Mouse (Mus musculus): ENCODE measurements at regions not wholly inside any gene's neighbourhood (a gene's known extent, or its start where the extent isn't known, plus 50 kb on each side); places are given as distances from the start of the nearest gene placed in this dataset.
A peak's percentile ranks its signal among the peaks of the same experiment; 100 is the strongest.
"Not testable (repeated sequence)": the region's sequence is repeated elsewhere in the genome, so short reads cannot be mapped to it uniquely, and the experiment has no call there.

DNA sequence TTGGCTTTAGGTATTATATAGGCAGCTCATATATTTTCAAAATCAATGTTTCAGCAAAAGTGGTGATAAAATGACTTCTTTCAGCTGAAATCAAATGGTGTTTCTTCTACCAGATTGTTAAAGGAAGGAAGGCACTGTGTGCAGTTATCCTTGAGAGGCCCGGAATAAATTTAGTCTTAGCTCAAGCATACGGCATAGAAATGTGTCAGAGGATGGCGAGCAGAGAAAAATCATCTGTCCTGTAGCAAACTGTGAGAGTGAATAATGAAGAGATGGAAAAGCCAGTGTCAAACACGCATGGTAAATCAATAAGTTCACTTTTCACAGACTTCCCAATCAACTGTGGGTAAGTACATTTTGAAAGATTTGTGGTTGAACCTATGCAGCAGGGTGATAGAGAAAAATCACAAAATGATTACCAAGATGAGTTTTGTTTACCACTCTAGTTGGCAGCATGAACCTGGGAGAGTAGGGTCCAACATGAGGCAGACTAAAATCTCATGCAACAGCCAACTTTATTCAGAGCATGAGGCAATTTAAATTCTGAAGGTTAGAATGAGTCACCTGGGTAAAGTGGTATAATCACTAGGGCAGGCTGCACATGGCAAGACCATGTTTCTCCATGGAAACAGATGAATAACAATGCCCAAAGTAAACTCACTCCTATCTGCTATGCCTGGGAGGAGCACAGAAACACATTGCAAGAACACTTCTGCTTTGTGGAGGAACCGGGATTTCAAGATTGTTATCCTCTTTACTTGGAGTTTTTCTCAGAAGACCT is 55.7 kb downstream of the AI429214 start:
- no peak for DNase-seq

DNA sequence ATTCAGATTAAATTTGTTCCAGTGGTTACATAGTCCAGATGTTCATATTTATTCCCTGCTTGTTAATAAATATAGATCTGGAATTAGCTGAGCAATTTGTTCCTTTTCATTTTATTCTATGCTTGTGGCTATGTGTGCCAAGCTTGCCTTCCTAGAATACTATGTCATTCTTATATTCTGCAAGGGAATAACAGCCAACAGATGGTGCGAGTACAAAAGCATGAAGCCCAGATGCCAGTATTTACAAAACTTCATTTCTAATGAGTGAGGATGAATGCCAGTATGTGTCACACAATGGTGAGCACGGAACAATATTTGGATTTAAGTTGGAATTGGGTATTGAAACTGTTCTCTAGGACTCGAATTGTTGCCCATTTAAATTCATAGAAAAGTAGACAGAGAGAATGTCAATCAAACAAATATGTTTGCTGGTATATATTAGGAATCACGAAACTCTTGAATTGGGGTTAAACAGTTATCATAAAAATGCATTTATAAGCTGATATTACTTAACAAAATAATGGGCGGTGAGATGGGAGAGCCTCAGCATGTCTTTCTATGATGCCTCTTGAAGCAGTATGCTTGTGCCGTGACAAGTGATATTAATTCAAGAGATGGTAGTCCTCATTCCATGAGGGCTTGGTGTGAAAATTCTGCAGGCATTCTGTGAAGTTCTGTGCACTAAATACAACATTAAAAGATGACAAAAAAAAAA is 56.7 kb downstream of the AI429214 start:
- DNase-seq: no peak

DNA sequence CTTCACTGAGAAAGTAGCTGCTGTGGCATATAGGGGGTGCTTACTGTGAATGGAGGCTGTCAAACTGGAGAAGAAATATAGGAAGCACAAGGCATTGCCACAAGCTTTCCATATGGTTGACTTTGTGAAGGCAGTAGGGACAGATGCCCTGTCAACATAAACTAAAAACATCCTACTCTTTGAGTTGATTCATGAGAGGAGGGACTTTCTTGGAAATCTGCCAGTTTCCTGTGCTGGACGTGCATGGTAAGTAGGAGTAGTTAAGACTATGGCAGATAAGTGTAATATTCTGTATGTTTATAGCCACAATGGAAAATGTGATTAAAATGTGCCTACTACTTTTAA is 57.3 kb downstream of the AI429214 start:
- no peak for DNase-seq

DNA sequence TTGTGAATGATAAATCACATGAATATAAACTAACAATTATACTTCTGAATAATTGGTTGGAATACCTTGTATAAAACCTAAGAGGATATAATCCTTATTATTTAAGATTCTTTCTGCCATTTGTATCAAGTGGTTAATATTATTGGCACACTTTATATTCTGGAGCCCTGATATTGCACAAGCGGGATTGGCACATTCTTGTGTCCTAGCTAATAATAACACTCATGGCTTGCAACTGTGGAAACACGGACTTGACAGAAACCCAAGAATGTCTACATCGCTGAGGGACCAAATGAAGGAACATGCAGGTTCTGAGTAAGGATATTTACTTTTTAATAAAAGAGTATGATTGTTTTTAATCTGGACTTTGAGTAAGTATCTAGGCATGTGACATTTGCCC is 63.0 kb downstream of the AI429214 start:
- DNase-seq: no peak

DNA sequence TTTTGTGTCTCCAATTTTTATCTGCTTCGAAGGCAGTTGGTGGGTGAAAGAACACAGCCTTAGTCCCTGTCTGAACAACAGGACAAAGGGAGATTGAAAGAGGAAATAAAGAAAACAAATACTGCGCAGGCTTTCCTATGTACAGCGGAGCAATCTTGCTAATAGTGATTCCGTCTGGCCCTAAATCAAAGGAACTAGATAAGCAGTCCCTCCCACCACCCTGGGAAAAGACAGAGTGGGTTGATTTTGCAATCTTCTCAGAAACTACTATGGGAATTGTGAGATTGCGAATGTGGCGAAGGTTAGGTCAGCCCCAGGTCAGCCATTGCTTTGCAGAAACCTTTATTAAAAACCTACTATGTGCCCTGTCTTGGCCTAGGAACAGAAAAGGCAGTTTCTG is 65.0 kb downstream of the AI429214 start:
- no peak for DNase-seq

DNA sequence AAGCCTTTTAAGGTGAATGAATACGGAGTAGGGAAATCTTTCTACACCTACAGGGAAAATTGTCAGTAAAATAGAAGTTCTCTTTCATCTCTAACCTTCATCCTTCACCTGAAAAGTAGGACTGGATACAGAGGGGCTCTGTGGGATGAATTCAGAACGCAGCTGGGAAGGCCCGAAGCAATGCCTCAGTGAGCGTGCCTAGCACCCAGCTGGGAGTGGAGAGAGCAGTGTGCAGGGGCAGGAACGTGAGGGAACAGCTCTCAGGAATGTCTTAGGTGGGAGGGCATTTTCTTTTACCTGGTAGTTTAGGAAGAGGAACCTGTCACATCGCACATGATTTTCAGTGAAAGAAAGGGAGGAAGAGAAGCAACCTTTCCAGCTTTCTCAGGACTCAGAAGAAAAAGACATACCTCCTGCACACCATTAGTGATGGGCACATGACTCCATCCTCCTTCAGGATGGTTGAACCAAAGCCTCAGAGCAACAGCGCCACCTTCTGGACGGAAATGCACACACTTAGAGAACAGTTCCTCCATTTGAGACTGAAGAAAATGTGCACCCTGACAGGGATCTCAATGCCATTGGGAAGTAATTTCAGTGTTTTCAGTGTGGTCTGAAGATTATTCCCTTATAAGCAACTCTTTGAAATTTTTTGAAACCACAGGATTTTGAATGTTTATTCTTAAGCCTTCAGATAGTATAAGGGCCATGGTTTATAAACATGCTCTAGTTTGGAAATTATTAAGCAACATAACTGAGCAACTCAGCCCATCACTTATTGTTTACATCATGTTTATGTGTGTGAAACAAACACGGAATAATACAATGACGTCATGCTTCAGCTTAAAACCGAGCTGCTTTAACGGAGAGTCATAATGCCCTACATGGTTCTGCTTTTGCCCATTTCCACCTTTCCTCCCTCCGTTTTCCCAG is 68.9 kb downstream of the AI429214 start:
- DNase-seq: peak; percentile 9

DNA sequence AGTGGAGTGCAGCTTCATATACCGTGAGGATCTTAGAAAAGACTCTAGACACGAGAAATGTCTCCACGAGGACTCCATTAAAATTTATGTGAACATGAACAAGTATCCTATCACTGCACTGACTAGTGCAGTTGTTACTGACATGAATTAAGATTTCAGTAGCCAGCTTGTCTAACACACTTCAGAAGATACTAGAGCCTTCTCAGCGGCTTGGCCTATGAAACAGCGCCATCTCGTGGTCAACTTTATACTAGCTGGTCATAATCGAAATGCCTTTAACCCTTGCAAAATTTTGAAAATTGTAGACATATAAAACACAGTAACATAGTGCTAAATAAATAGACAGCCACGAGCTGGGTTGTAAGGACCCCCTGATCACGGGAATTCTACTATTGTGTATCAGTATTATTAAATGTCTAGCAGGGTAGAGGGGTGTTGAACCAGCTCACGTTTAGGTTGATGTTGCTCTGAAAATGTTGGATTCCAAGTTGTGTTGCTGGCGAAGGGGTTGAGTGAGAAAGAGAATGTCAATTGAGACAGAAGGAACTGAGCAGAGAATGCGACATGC is 70.4 kb downstream of the AI429214 start:
- peak; percentile 29 for DNase-seq

DNA sequence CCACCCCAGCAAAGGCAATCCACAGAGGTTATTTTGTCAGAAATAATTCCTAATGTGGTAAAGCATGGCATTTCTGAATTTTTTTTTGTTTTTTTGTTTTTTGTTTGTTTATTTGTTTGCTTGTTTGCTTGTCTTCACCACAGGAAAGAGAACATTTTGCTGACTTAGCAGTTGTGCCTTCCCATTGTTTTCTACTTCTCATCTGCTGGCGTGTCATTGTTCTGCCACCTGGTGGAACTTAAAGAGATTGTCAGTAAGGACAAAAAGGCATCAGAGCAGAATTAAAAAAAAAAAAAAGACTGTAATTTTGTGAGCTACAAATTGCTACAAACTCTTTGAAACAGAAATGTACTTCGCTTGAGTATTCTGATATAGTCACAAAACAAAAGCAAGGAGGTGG is 79.5 kb downstream of the AI429214 start:
- no peak for DNase-seq

DNA sequence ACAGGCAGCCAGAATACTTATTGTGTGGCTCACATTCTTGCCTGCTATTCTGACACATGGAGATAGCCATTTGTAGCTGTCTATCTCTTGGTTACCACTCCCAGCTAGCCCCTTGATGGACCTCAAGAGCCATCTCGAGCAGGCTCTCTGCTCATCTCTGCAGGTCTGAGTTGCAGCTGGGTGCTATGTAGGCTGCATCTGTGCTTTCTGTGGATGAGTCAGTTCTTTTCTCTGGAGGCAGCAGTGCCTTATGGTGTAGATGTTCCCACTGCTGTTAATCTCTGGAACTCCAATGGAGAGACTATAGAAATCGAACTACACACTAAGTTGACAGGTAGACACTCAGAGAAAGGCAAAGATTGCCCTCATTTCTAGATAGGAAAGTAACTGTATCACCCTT is 106.3 kb downstream of the AI429214 start:
- no peak for DNase-seq

DNA sequence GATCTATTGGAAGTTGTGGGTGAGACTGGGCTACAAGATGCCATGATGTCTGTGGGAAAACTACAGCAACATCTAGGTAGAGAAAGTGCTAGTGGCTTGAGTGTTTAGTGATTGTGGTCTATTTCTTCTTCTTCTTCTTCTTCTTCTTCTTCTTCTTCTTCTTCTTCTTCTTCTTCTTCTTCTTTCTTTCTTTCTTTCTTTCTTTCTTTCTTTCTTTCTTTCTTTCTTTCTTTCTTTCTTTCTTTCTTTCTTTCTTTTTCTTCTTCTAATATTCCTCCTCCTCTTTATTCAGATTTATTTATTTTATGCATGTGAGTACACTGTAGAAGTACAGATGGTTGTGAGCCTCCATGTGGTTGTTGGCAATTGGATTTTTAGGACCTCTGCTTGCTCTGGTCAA is 119.0 kb downstream of the AI429214 start:
- DNase-seq: not testable (repeated sequence)

DNA sequence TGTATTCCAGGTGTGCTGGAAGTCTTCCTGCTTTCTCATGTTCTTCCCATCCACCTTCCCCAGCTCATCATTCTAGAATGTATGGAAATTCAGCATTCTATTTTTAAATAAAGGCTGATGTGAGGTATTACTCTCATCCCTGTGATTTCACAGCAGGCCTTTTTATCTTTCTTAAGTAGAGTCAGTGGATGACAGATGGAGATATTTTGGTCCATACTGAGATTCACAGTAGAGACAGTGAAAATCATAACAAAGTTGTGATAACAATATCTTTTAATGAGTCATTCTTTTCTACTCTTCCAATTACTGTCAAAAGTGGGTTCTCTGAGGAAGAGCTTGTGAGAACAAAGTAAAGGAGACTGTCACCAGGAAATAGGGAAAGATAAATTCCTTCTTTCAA is 132.4 kb downstream of the AI429214 start:
- DNase-seq: no peak

DNA sequence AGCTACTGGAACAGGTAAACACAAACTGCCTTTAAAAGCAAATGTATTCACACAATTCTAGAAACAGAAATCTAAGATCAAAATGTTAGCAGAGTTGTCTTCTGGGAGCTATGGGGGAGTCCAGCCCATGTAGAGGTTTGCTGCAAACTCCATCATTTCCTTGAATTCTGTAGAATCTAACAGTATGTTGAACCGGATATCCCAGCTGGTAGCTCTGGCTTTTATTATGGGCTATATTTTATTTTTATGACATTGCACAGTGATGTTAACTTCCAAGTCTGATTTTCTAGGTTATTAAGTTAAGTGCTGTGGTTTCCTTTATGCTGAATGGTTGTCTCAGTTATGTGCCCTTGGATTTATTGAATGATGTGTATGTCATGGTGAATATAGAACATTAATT is 136.3 kb downstream of the AI429214 start:
- DNase-seq: no peak

DNA sequence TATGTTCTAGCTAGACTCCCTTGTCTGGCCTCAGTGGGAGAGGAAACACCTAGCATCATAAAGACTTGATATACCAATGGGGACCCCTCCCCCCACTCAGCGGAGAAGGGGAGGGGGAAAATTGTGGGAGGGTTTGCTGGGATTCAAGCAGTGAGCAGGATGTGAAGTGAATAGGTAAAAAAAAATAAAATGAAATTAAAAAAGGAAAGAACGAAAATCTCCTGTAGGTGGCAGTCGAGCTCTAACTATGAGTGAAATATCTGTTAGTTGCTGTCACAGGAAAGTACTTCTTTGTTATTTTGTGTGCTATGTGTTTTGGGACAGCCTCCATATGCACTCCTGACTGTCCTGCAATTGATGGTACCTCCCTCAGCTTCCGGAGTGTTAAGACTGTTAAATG is 138.6 kb downstream of the AI429214 start:
- DNase-seq: no peak

DNA sequence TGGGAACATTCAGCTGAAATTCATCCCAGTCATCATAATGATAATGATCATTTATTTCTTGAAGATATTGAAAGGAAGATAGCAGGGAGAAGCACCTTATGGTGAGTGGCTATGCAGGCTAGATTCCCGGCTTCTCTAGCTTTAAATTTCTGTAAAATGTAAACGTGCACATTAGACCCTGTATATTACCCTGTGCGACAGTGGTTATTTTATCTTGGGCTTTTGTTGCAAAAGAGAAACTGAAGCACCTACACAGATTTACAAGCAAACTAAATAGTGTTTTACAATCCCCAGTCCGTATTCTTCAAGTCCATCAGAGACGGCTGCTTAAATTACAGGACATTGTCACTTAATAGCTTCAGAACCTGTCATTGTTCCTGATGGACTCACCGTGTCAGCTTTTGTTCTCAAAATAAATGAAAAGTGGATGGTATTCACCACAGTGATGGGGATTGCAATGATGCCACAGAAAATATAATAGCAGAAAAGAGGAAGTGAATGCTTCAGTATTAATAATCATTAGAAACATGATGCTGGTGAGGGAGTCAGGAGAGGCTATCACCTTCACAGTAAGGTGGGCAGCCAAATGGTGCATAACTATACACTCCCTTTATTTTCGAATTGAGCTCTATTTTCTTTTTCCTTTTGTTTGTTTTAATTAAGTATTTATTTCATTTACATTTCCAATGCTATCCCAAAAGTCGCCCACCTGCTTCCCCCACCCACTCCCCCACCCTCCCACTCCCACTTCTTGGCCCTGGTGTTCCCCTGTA is 141.0 kb downstream of the AI429214 start:
- no peak for DNase-seq

DNA sequence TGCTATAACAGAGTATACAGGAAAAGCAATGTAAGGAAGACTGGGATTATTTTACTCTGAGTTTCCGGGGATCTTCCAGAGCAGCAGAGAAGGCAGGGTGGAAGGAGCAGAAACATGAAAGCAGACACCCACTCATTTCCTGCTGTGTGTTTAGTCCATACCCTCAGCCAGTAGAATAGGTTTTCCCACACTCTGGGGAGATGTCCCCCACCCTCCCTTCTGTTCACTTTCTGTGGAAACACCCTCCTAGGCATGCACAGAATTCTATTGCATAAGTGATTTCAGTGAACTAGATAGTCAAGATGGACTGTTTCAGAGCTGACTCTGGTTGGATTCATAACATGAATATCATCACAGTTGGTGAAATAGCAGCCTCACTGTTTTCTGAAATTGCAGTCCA is 156.9 kb downstream of the AI429214 start:
- DNase-seq: no peak

DNA sequence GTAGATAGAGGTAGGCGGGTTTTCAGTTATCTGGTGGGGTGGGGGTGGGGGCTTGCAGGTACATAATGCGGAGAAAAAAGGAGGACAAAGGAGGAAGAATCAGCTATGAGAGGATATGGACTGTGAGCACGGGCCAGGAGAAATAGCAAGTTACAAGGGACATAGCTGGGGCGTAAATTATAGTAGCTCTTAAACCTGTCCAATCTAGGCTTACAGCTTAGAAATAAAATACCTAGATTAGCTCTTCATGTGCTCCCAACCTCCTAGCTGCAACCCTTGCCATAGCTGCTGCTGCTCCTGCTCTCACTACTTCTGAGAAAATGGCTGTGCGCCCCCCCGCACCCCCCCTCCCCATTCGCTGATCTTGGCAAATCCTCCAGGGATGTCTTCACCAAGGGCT is 161.0 kb downstream of the AI429214 start:
- no peak for DNase-seq

DNA sequence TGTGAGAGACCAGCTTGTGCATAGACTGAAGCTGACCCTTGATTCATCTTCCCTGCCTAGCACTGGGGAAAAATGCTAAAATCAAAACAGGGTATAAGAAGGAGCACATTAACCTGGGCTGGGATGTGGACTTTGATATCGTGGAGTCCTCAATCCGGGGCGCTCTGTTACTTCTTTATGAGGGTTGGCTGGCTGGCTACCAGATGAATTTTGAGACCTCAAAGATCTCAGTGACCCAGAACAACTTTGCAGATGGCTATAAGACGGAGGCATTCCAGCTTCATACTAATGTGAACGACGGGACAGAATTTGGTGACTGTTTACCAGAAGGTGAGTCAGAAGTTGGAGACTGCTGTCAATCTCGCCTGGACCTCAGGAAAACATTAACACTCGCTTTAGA is 161.5 kb downstream of the AI429214 start:
- DNase-seq: no peak

DNA sequence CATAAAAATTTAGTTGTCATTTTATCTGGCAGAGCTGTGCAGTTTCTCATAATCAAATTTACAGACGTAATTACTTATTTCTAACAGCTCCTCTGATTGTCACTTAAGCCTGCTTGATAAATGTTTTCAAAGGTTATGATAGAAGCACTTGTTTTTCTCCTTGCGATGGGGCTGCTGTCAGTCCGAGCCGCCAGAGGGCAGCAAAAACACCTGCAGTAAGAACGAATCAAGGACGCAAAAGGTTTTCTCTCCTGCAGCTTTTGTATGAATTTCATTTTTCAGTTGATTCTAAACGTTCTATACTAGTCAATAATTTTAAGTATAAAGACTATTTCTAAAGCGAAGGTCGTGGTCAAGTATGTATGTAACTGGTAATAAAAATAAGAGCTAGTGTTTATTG is 166.1 kb downstream of the AI429214 start:
- peak; percentile 7 for DNase-seq

DNA sequence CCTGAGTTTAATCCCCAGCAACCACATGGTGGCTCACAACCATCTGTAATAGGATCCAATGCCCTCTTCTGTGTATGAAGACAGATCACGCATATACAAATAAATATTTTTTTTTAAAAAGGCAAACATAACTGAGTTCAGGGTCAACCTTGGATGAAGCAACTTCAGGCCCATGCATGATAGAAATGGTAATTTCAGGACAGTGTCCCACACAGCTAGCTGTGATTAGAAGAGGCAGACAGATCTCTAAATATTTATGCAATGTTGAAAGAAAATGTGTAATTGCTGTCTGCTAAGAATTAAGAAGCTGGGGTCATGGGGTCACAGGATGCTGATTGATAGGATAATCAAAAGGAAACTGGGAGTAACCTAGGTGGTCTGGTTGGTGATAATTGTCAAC is 203.5 kb downstream of the AI429214 start:
- no peak for DNase-seq

DNA sequence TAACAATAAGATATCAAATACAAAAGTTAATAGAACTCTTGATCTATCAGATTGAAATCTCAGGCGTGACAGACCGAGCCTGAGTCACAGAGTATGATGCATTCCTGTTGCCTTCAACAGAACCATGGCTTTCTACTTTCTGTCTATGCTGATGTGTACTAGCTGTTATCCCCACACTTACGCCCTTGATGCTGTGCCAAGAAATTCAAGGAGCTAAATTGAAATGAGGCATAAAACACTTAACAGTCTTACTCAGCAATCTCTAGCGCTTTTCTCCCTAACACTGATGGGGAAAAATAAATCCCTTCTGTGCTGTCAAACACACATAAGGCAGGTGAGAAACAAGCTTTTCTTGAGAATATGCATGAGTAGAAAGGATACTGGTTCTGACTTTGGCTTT is 222.5 kb downstream of the AI429214 start:
- no peak for DNase-seq

DNA sequence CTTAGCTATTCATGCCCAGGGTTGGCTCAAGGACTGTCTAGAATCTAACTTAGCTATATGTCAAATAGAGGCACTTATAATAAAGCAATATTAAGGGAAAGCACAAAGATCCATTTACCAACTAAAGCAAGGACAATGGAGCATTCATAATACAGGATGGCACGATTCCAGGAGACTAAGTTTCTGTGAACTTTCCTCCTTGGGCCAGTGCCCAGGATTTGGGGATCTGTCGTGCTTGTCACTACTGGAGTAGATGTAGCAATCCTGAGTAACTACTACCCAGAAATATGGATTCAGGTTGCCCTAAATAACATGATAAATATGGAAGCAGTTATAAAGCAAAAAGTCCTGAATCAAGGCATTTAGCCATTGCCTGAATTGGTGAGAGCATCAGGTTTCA is 233.7 kb downstream of the AI429214 start:
- no peak for DNase-seq

DNA sequence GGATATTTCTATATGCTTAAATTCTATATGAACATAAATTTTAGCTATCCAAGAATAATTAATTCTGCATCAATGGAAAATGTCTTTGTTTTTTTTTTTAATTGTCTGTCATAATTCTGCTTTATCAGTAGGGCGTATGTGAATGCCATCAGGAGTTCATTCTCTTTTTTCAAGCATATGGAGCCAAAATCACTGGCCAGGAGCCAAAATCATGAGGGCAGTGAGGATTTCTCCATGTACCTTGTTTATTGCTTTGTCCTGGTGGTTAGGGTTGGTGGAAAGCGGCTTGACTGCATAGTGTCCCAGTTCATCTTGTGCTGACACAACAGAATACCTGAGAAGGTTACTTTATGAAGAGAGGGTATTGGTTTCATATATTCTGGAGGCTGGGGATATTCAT is 243.9 kb downstream of the AI429214 start:
- no peak for DNase-seq

DNA sequence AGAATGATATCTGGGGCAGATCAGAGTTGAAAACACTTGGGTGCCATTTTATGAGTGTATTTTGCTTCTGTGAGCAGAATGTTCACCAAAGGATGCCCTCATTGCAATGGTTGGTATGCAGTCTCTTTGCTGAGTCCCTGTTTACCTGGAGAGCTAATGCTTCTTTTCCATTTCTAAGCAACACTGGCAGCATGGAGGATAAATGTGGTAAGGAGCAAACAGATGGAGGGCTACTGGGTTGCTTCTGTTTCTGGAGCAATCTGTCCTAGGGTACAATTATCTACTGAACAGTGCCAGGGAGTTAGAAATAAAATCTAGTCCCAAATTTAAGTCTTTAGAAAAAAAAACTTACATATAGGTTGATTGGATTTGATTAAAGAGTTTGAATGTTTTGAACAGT is 245.9 kb downstream of the AI429214 start:
- DNase-seq: no peak
